Mouse (Mus musculus): ENCODE data around the gene Rgs12. TPM values are rescaled to one million over a fixed set of nuclear protein-coding genes. Genes with fewer than 3 reads are reported as not detected.

The Rgs12 gene
- polyA plus RNA-seq, 1 experiment: 30.5 TPM

GRCm38 (mm10) chr5:35004769-35005168 is 55.5 kb downstream of the Rgs12 start:
- H3K4me3 ChIP-seq: no peak overlapping the region
- H3ac ChIP-seq (ENCODE audit: control insufficient read depth, insufficient read length): no peak overlapping the region
- H3K4me2 ChIP-seq (ENCODE audit: low read depth): no peak overlapping the region
- H3K27me3 ChIP-seq (ENCODE audit: control insufficient read depth, insufficient read depth, insufficient read length): no peaks in the 10 kb centered on the region
- H3K79me2 ChIP-seq (ENCODE audit: control insufficient read depth, insufficient read depth): no peaks in the 10 kb centered on the region
- peaks cover 5% of the 10 kb centered on the region for H3K36me3 ChIP-seq (ENCODE audit: control insufficient read depth, insufficient read depth)
- no peak for TF ChIP-seq E2F4 (IDR thresholded peaks at IDR 0.05; ENCODE audit: insufficient read depth)
- TF ChIP-seq TCF12 (IDR thresholded peaks at IDR 0.05; ENCODE audit: insufficient read depth, poor library complexity, severe bottlenecking): no peak
- no peak for TF ChIP-seq MAX (IDR thresholded peaks at IDR 0.05; ENCODE audit: low read depth)
- TF ChIP-seq SRF (IDR thresholded peaks at IDR 0.05; ENCODE audit: control insufficient read depth, insufficient read length, low read depth): no peak
- TF ChIP-seq CEBPB (IDR thresholded peaks at IDR 0.05; ENCODE audit: insufficient read depth, poor library complexity, severe bottlenecking): no peak

- H3K79me2 ChIP-seq (ENCODE audit: control insufficient read depth, insufficient read depth): no peaks in the 10 kb centered on the region
- no peak overlapping the region for H3K4me3 ChIP-seq
- TF ChIP-seq MYOD1 (IDR thresholded peaks at IDR 0.05; ENCODE audit: control insufficient read depth in 1 of 3, insufficient read length in 2 of 3, low read depth in 2 of 3) (no peak), SRF (IDR thresholded peaks at IDR 0.05; ENCODE audit: control insufficient read depth, insufficient read length, low read depth) (no peak), TCF3 (IDR thresholded peaks at IDR 0.05; ENCODE audit: insufficient read length, low read depth) (no peak), USF1 (IDR thresholded peaks at IDR 0.05; ENCODE audit: low read depth) (no peak), POLR2A (IDR thresholded peaks at IDR 0.05; ENCODE audit: insufficient read length, low read depth) (no peak), POLR2AphosphoS2 (IDR thresholded peaks at IDR 0.05; ENCODE audit: insufficient read length, low read depth) (no peak), TCF12 (IDR thresholded peaks at IDR 0.05; ENCODE audit: insufficient read depth, poor library complexity, severe bottlenecking) (no peak), MYOG (IDR thresholded peaks at IDR 0.05; ENCODE audit: control insufficient read depth in 1 of 3, insufficient read depth in 1 of 3, insufficient read length in 2 of 3, low read depth in 2 of 3) (no peak), CEBPB (IDR thresholded peaks at IDR 0.05; ENCODE audit: insufficient read depth, poor library complexity, severe bottlenecking) (no peak), REST (IDR thresholded peaks at IDR 0.05; ENCODE audit: insufficient read depth, insufficient read length) (no peak), E2F4 (IDR thresholded peaks at IDR 0.05; ENCODE audit: insufficient read depth) (no peak), MAX (IDR thresholded peaks at IDR 0.05; ENCODE audit: low read depth) (no peak)
- H3K27me3 ChIP-seq (ENCODE audit: control insufficient read depth, insufficient read depth, insufficient read length): no peaks in the 10 kb centered on the region
- H3K36me3 ChIP-seq (ENCODE audit: control insufficient read depth, insufficient read depth): peaks cover 5% of the 10 kb centered on the region
- no peak overlapping the region for H3ac ChIP-seq (ENCODE audit: control insufficient read depth, insufficient read length)
- H3K4me2 ChIP-seq (ENCODE audit: low read depth): no peak overlapping the region
These were observed 56.4 kb downstream of the Rgs12 start for GRCm38 (mm10) chr5:35005659-35006058.

GRCm38 (mm10) chr5:35006599-35006998 is 57.4 kb downstream of the Rgs12 start:
- no peak overlapping the region for H3K4me3 ChIP-seq
- no peak for TF ChIP-seq MAX (IDR thresholded peaks at IDR 0.05; ENCODE audit: low read depth)
- no peak for TF ChIP-seq POLR2A (IDR thresholded peaks at IDR 0.05; ENCODE audit: insufficient read length, low read depth)
- TF ChIP-seq MYOG (IDR thresholded peaks at IDR 0.05; ENCODE audit: control insufficient read depth in 1 of 3, insufficient read depth in 1 of 3, insufficient read length in 2 of 3, low read depth in 2 of 3): no peak
- TF ChIP-seq MYOD1 (IDR thresholded peaks at IDR 0.05; ENCODE audit: control insufficient read depth in 1 of 3, insufficient read length in 2 of 3, low read depth in 2 of 3): no peak
- TF ChIP-seq POLR2AphosphoS2 (IDR thresholded peaks at IDR 0.05; ENCODE audit: insufficient read length, low read depth): no peak
- no peak for TF ChIP-seq TCF3 (IDR thresholded peaks at IDR 0.05; ENCODE audit: insufficient read length, low read depth)
- no peak for TF ChIP-seq REST (IDR thresholded peaks at IDR 0.05; ENCODE audit: insufficient read depth, insufficient read length)
- no peak for TF ChIP-seq USF1 (IDR thresholded peaks at IDR 0.05; ENCODE audit: low read depth)
- no peak for TF ChIP-seq E2F4 (IDR thresholded peaks at IDR 0.05; ENCODE audit: insufficient read depth)
- H3K36me3 ChIP-seq (ENCODE audit: control insufficient read depth, insufficient read depth): peaks cover 5% of the 10 kb centered on the region
- H3ac ChIP-seq (ENCODE audit: control insufficient read depth, insufficient read length): no peak overlapping the region
- no peaks in the 10 kb centered on the region for H3K79me2 ChIP-seq (ENCODE audit: control insufficient read depth, insufficient read depth)
- H3K4me2 ChIP-seq (ENCODE audit: low read depth): no peak overlapping the region
- no peaks in the 10 kb centered on the region for H3K27me3 ChIP-seq (ENCODE audit: control insufficient read depth, insufficient read depth, insufficient read length)

GRCm38 (mm10) chr5:35009163-35009562 is 59.9 kb downstream of the Rgs12 start:
- peaks cover 5% of the 10 kb centered on the region for H3K36me3 ChIP-seq (ENCODE audit: control insufficient read depth, insufficient read depth)
- no peak for TF ChIP-seq MYOG (IDR thresholded peaks at IDR 0.05; ENCODE audit: control insufficient read depth in 1 of 3, insufficient read depth in 1 of 3, insufficient read length in 2 of 3, low read depth in 2 of 3)
- no peak for TF ChIP-seq REST (IDR thresholded peaks at IDR 0.05; ENCODE audit: insufficient read depth, insufficient read length)
- no peak for TF ChIP-seq MAX (IDR thresholded peaks at IDR 0.05; ENCODE audit: low read depth)
- no peak for TF ChIP-seq CEBPB (IDR thresholded peaks at IDR 0.05; ENCODE audit: insufficient read depth, poor library complexity, severe bottlenecking)
- TF ChIP-seq TCF3 (IDR thresholded peaks at IDR 0.05; ENCODE audit: insufficient read length, low read depth): no peak
- TF ChIP-seq E2F4 (IDR thresholded peaks at IDR 0.05; ENCODE audit: insufficient read depth): no peak
- H3K27me3 ChIP-seq (ENCODE audit: control insufficient read depth, insufficient read depth, insufficient read length): no peaks in the 10 kb centered on the region
- H3ac ChIP-seq (ENCODE audit: control insufficient read depth, insufficient read length): no peak overlapping the region
- H3K4me3 ChIP-seq: no peak overlapping the region
- H3K4me2 ChIP-seq (ENCODE audit: low read depth): no peak overlapping the region
- no peaks in the 10 kb centered on the region for H3K79me2 ChIP-seq (ENCODE audit: control insufficient read depth, insufficient read depth)

GRCm38 (mm10) chr5:35010656-35011055 is 61.4 kb downstream of the Rgs12 start:
- no peak for TF ChIP-seq MYOG (IDR thresholded peaks at IDR 0.05; ENCODE audit: control insufficient read depth in 1 of 3, insufficient read depth in 1 of 3, insufficient read length in 2 of 3, low read depth in 2 of 3)
- TF ChIP-seq POLR2A (IDR thresholded peaks at IDR 0.05; ENCODE audit: insufficient read length, low read depth): no peak
- TF ChIP-seq REST (IDR thresholded peaks at IDR 0.05; ENCODE audit: insufficient read depth, insufficient read length): no peak
- no peak overlapping the region for H3ac ChIP-seq (ENCODE audit: control insufficient read depth, insufficient read length)
- no peak overlapping the region for H3K4me2 ChIP-seq (ENCODE audit: low read depth)
- peaks cover 7% of the 10 kb centered on the region for H3K79me2 ChIP-seq (ENCODE audit: control insufficient read depth, insufficient read depth)
- H3K27me3 ChIP-seq (ENCODE audit: control insufficient read depth, insufficient read depth, insufficient read length): no peaks in the 10 kb centered on the region
- no peak overlapping the region for H3K4me3 ChIP-seq
- peaks cover 5% of the 10 kb centered on the region for H3K36me3 ChIP-seq (ENCODE audit: control insufficient read depth, insufficient read depth)

Data from myocyte (in vitro differentiated cells).